Mouse (Mus musculus): ENCODE data around the gene Dab2ip. TPM values are rescaled to one million over a fixed set of nuclear protein-coding genes. Genes with fewer than 3 reads are reported as not detected.

Dab2ip gene
- total RNA-seq, 2 experiments from 2014 or later, result 44.3 to 56.9 TPM

- no peak for DNase-seq
Measured at GRCm38 (mm10) chr2:35654795-35655194, 96.7 kb downstream of the Dab2ip start.

- DNase-seq, result no peak
Measured at GRCm38 (mm10) chr2:35655996-35656395, 97.9 kb downstream of the Dab2ip start.

- DNase-seq, result no peak
Measured at GRCm38 (mm10) chr2:35658311-35658710, 100.2 kb downstream of the Dab2ip start.

- DNase-seq, result no peak
Measured at GRCm38 (mm10) chr2:35659578-35660194, 101.6 kb downstream of the Dab2ip start.

GRCm38 (mm10) chr2:35660953-35661374 is 102.9 kb downstream of the Dab2ip start:
- DNase-seq, result peak; percentile 86

GRCm38 (mm10) chr2:35661454-35662000 is 103.5 kb downstream of the Dab2ip start:
- DNase-seq, result peak; percentile 60

GRCm38 (mm10) chr2:35662001-35662491 is 104.0 kb downstream of the Dab2ip start:
- DNase-seq, result peak; percentile 37

GRCm38 (mm10) chr2:35662738-35663550 is 104.9 kb downstream of the Dab2ip start:
- no peak for DNase-seq

- DNase-seq, result no peak
Measured at GRCm38 (mm10) chr2:35667746-35668145, 109.7 kb downstream of the Dab2ip start.

- DNase-seq, result no peak
Measured at GRCm38 (mm10) chr2:35669217-35669616, 111.2 kb downstream of the Dab2ip start.

- DNase-seq, result no peak
Measured at GRCm38 (mm10) chr2:35669748-35670147, 111.7 kb downstream of the Dab2ip start.

- DNase-seq, result no peak
Measured at GRCm38 (mm10) chr2:35670300-35670699, 112.2 kb downstream of the Dab2ip start.

GRCm38 (mm10) chr2:35671980-35672910 is 114.2 kb downstream of the Dab2ip start:
- peak; percentile 37 for DNase-seq

GRCm38 (mm10) chr2:35673181-35673580 is 115.1 kb downstream of the Dab2ip start:
- DNase-seq, result no peak

- DNase-seq, result no peak
Measured at GRCm38 (mm10) chr2:35673986-35674385, 115.9 kb downstream of the Dab2ip start.

- no peak for DNase-seq
Measured at GRCm38 (mm10) chr2:35674431-35674830, 116.4 kb downstream of the Dab2ip start.

GRCm38 (mm10) chr2:35676075-35676665 is 118.1 kb downstream of the Dab2ip start:
- DNase-seq, result no peak

- peak; percentile 45 for DNase-seq
Measured at GRCm38 (mm10) chr2:35677855-35678254, 119.8 kb downstream of the Dab2ip start.

GRCm38 (mm10) chr2:35678440-35678839 is 120.4 kb downstream of the Dab2ip start:
- DNase-seq, result no peak

GRCm38 (mm10) chr2:35679812-35680672 is 122.0 kb downstream of the Dab2ip start:
- no peak for DNase-seq

- no peak for DNase-seq
Measured at GRCm38 (mm10) chr2:35680833-35681232, 122.8 kb downstream of the Dab2ip start.

Measured in gastrocnemius, postnatal 10 days (tissue).